Mouse (Mus musculus) intestine, embryonic 15.5 days (tissue): Measurements from ENCODE around the gene Fam187a. TPM values are rescaled to one million over a fixed set of nuclear protein-coding genes. Genes with fewer than 3 reads are reported as not detected.

Experiments
- ATAC-seq: fragments of 200-750 bp; cut with Nextera tagmentation; 2 replicates; pipeline ENCODE4 v1.8.0; 2017; ENCODE audit warnings: moderate TSS enrichment, moderate library complexity
- H3K27ac ChIP-seq: fragments of 300-500 bp; sonication (generic); 2 replicates; pipeline ENCODE4 v1.5.1; 2015; ENCODE audit warnings: mild to moderate bottlenecking, inconsistent platforms
- H3K27me3 ChIP-seq: fragments of 300-500 bp; sonication (generic); replicated peaks from 2 replicates; pipeline ENCODE4 v1.6.1; 2015; ENCODE audit warnings: inconsistent platforms
- H3K36me3 ChIP-seq: fragments of 300-500 bp; sonication (generic); 2 replicates; pipeline ENCODE4 v1.6.1; 2015; ENCODE audit warnings: inconsistent platforms
- H3K4me1 ChIP-seq: fragments of 300-500 bp; sonication (generic); replicated peaks from 2 replicates; pipeline ENCODE4 v1.6.1; 2015; ENCODE audit warnings: inconsistent platforms
- H3K4me2 ChIP-seq: fragments of 300-500 bp; sonication (generic); replicated peaks from 2 replicates; pipeline ENCODE4 v1.6.1; 2015; ENCODE audit warnings: mild to moderate bottlenecking, inconsistent platforms
- H3K4me3 ChIP-seq: fragments of 300-500 bp; sonication (generic); replicated peaks from 2 replicates; pipeline ENCODE4 v1.5.1; 2015; ENCODE audit warnings: inconsistent platforms
- H3K9ac ChIP-seq: fragments of 300-500 bp; sonication (generic); 2 replicates; pipeline ENCODE4 v1.6.1; 2015; ENCODE audit warnings: inconsistent platforms
- H3K9me3 ChIP-seq: fragments of 300-500 bp; sonication (generic); 2 replicates; pipeline ENCODE4 v1.6.1; 2016; ENCODE audit warnings: inconsistent platforms
- WGBS: fragments of 180-500 bp; shearing (Covaris S2); methylation state at CpG from one replicate; pipeline ENCODE4 v1.1.7; 2015; 5-methylcytosine and 5-hydroxymethylcytosine counted together
- polyA plus RNA-seq: library from polyadenylated mRNA; unstranded; fragments of >200 nt; fragmentation: Nextera tagmentation; extraction: Ambion mirVana; gene quantifications from 2 replicates; pipeline ENCODE4 v1.2.1, GENCODE M21; 2015

Gene Fam187a
- polyA plus RNA-seq, 1 experiment from 2014 or later = not detected

DNA sequence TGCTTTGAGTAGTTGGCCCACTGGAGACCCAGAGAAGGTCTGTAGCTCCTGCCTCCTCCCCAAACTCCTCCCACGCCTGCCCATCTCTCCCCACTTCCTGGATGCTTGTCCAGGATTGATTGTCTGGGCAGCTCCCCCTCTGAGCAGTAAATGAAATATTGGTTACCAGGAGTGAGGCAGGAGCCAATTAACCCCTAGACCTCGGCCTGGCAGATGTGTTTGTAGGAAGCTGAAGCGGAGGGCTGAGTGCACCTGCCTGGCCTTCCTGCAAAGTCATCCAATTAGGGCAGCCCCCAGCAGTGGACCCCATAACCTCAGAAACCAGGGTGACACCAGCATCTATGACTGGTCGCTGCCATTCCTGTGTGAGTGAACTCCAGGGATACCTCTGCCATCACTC lies 51.3 kb downstream of the Fam187a start:
- H3K4me3 ChIP-seq = no peak overlapping the region
- no peak overlapping the region for H3K4me2 ChIP-seq
- 0 out of 2 replicates have a peak, but pooled peaks cover 2% of the 10 kb centered on the region for H3K27me3 ChIP-seq
- no peaks in the 10 kb centered on the region for H3K36me3 ChIP-seq
- no peak overlapping the region for H3K27ac ChIP-seq
- ATAC-seq = no peak
- H3K9me3 ChIP-seq = no peaks in the 10 kb centered on the region
- H3K4me1 ChIP-seq = peaks cover 16% of the 10 kb centered on the region; the same call in 1 of the 2 replicates
- no peak overlapping the region for H3K9ac ChIP-seq
- WGBS = 33% methylated on average over 4 of the region's 4 CpGs

Other genes starting within 250 kb of the Fam187a start
- 0.30 and 0.44 TPM in 2 replicates for gene Meioc, start 221.5 kb upstream of the Fam187a start, polyA plus RNA-seq
- 40.0 and 46.7 TPM in 2 replicates for gene Ccdc43, start 187.4 kb upstream of the Fam187a start, polyA plus RNA-seq
- gene Adam11, start 123.7 kb upstream of the Fam187a start, polyA plus RNA-seq = 3.9 and 4.6 TPM in 2 replicates
- gene Gjc1, start 65.5 kb upstream of the Fam187a start, polyA plus RNA-seq = 33.8 and 38.6 TPM in 2 replicates
- gene Higd1b, start 49.3 kb upstream of the Fam187a start, polyA plus RNA-seq = 0.55 TPM in 1 of 2 replicates, not detected in the other
- 155 and 156 TPM in 2 replicates for gene Eftud2, start 4.2 kb upstream of the Fam187a start, polyA plus RNA-seq
- gene Ccdc103, start 4.0 kb upstream of the Fam187a start, polyA plus RNA-seq = 0.45 and 0.78 TPM in 2 replicates
- gene Gfap, start 15.7 kb downstream of the Fam187a start, polyA plus RNA-seq = 0.20 and 0.36 TPM in 2 replicates
- gene Kif18b, start 40.0 kb downstream of the Fam187a start, polyA plus RNA-seq = 8.7 and 8.9 TPM in 2 replicates
- 4.2 and 4.4 TPM in 2 replicates for gene C1ql1, start 61.5 kb downstream of the Fam187a start, polyA plus RNA-seq
- gene Nmt1, start 143.0 kb downstream of the Fam187a start, polyA plus RNA-seq = 60.0 and 66.6 TPM in 2 replicates
- gene Dcakd, start 143.2 kb downstream of the Fam187a start, polyA plus RNA-seq = 101 and 105 TPM in 2 replicates
- gene Plcd3, start 216.5 kb downstream of the Fam187a start, polyA plus RNA-seq = 1.8 and 2.0 TPM in 2 replicates
- 17.4 and 22.0 TPM in 2 replicates for gene Acbd4, start 216.5 kb downstream of the Fam187a start, polyA plus RNA-seq
- gene Hexim1, start 231.1 kb downstream of the Fam187a start, polyA plus RNA-seq = 4.1 and 4.7 TPM in 2 replicates
- gene Hexim2, start 247.3 kb downstream of the Fam187a start, polyA plus RNA-seq = 7.9 and 8.8 TPM in 2 replicates